Mouse (Mus musculus) forebrain, embryonic 15.5 days (tissue): Measurements from ENCODE around the gene Macf1. TPM values are rescaled to one million over a fixed set of nuclear protein-coding genes. Genes with fewer than 3 reads are reported as not detected.

Experiments
- ATAC-seq: fragments of 200-750 bp; cut with Nextera tagmentation; replicated peaks from 2 replicates; pipeline ENCODE4 v1.8.0; 2017; ENCODE audit warnings: mild to moderate bottlenecking, moderate TSS enrichment, moderate library complexity
- H3K27ac ChIP-seq: fragments of 300-500 bp; sonication (generic); replicated peaks from 2 replicates; pipeline ENCODE4 v1.5.1; 2015; ENCODE audit warnings: mild to moderate bottlenecking, inconsistent platforms
- H3K27me3 ChIP-seq: fragments of 300-500 bp; sonication (generic); 2 replicates; pipeline ENCODE4 v1.6.1; 2015; ENCODE audit warnings: inconsistent platforms
- H3K36me3 ChIP-seq: fragments of 300-500 bp; sonication (generic); 2 replicates; pipeline ENCODE4 v1.6.1; 2015; ENCODE audit warnings: mild to moderate bottlenecking, inconsistent platforms
- H3K4me1 ChIP-seq: fragments of 300-500 bp; sonication (generic); 2 replicates; pipeline ENCODE4 v1.6.1; 2015; ENCODE audit warnings: inconsistent platforms
- H3K4me2 ChIP-seq: fragments of 300-500 bp; sonication (generic); replicated peaks from 2 replicates; pipeline ENCODE4 v1.6.1; 2015; ENCODE audit warnings: mild to moderate bottlenecking, inconsistent platforms
- H3K4me3 ChIP-seq: fragments of 300-500 bp; sonication (generic); 2 replicates; pipeline ENCODE4 v1.5.1; 2015; ENCODE audit warnings: mild to moderate bottlenecking, inconsistent platforms
- H3K9ac ChIP-seq: fragments of 300-500 bp; sonication (generic); replicated peaks from 2 replicates; pipeline ENCODE4 v1.6.1; 2015; ENCODE audit warnings: mild to moderate bottlenecking, inconsistent platforms
- H3K9me3 ChIP-seq: fragments of 300-500 bp; sonication (generic); 2 replicates; pipeline ENCODE4 v1.6.1; 2016; ENCODE audit warnings: inconsistent platforms
- WGBS: fragments of 180-500 bp; shearing (Covaris S2); methylation state at CpG from one replicate; pipeline ENCODE4 v1.1.7; 2015; ENCODE audit warnings: mixed read lengths; 5-methylcytosine and 5-hydroxymethylcytosine counted together
- polyA plus RNA-seq: library from polyadenylated mRNA; unstranded; fragments of >200 nt; fragmentation: Nextera tagmentation; extraction: Ambion mirVana; gene quantifications from 2 replicates; pipeline ENCODE4 v1.2.1, GENCODE M21; 2015

The Macf1 gene
- polyA plus RNA-seq, 1 experiment from 2014 or later, result 76.0 TPM

DNA sequence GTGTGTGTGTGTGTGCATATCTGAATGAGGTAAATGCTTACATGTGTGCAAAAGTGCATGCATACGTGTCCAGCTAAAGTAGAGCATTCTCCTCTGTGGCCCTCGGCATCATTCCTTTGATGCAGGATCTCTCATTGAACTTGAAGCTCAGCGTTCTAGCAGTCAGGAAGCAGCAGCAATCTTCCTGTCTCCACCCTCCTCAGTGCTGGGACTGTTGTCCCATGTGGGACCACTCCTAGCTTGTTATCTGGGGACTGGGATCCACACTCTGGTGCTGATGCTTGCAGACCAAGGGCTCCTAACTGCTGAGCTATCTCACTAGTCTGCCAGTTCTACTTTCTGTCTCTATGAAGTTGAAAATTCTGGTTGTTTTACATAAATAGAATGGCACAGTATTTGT lies 52.5 kb downstream of the Macf1 start:
- Histone ChIP-seq H3K27me3 (no peaks in the 10 kb centered on the region), H3K4me2 (no peak overlapping the region), H3K4me1 (peaks cover 17% of the 10 kb centered on the region), H3K9me3 (no peaks in the 10 kb centered on the region), H3K9ac (no peak overlapping the region), H3K27ac (no peak overlapping the region), H3K4me3 (no peak overlapping the region), H3K36me3 (peaks cover 4% of the 10 kb centered on the region; the same call in 1 of the 2 replicates)
- ATAC-seq, result no peak
- 84% methylated on average over 3 of the region's 3 CpGs for WGBS

- no peaks in the 10 kb centered on the region for H3K9me3 ChIP-seq
- ATAC-seq, result no peak
- WGBS, result 60% methylated on average over 5 of the region's 5 CpGs
- no peak overlapping the region for H3K9ac ChIP-seq
- peaks cover 4% of the 10 kb centered on the region; the same call in 1 of the 2 replicates for H3K36me3 ChIP-seq
- no peak overlapping the region for H3K4me2 ChIP-seq
- peaks cover 13% of the 10 kb centered on the region for H3K4me1 ChIP-seq
- H3K27ac ChIP-seq, result no peak overlapping the region
- H3K27me3 ChIP-seq, result no peaks in the 10 kb centered on the region
- H3K4me3 ChIP-seq, result no peak overlapping the region
These were observed 56.5 kb downstream of the Macf1 start for GRCm38 (mm10) chr4:123627683-123628082.

DNA sequence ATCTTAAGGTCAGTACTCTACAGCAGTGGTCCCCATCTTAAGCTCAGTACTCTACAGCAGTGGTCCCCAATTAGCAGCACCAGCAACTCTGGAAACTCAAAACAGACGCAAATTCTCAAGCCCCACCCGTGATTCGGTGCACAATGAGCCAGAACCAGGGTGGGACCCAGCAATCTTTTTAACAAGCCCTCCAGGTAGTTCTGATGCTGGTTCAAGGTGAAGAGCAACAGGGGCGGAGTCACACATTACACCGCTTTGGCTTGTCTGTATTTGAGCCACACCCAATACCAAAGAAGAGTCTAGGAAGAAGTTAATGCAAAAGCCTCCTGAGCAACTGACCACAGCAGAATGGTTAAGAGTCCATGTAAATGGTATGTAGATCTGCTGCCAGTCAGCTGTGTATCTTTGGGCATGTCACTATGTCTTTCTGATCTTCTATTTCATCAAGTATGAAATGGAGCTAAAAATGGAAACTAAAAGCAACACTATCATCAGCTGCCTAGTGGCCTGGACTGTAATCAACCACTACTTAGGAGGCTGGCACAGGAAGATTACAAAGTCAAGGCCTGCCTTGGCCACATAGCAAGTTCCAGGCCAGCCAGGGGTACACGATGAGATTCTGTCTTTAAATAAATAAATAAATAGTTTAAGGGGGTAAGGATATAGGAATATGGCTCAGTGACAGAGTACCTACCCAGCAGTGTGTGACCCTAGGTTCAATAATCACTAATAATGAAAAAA lies 58.7 kb downstream of the Macf1 start:
- no peak overlapping the region for H3K27ac ChIP-seq
- no peaks in the 10 kb centered on the region for H3K27me3 ChIP-seq
- no peak overlapping the region for H3K9ac ChIP-seq
- 77% methylated on average over 6 of the region's 6 CpGs for WGBS
- H3K9me3 ChIP-seq, result no peaks in the 10 kb centered on the region
- peaks cover 13% of the 10 kb centered on the region for H3K4me1 ChIP-seq
- H3K4me2 ChIP-seq, result no peak overlapping the region
- no peak overlapping the region for H3K4me3 ChIP-seq
- peaks cover 4% of the 10 kb centered on the region; the same call in 1 of the 2 replicates for H3K36me3 ChIP-seq
- no peak for ATAC-seq

- no peaks in the 10 kb centered on the region for H3K27me3 ChIP-seq
- H3K9me3 ChIP-seq, result no peaks in the 10 kb centered on the region
- 9% methylated on average over 5 of the region's 5 CpGs for WGBS
- H3K27ac ChIP-seq, result 0 out of 2 replicates have a peak overlapping the region, but pooled peaks have one; percentile 11
- no peak overlapping the region for H3K4me2 ChIP-seq
- H3K4me3 ChIP-seq, result no peak overlapping the region
- H3K4me1 ChIP-seq, result peaks cover 13% of the 10 kb centered on the region
- no peak overlapping the region for H3K9ac ChIP-seq
- peaks cover 4% of the 10 kb centered on the region; the same call in 1 of the 2 replicates for H3K36me3 ChIP-seq
- no peak for ATAC-seq
These were observed 59.7 kb downstream of the Macf1 start for GRCm38 (mm10) chr4:123624438-123624837.

DNA sequence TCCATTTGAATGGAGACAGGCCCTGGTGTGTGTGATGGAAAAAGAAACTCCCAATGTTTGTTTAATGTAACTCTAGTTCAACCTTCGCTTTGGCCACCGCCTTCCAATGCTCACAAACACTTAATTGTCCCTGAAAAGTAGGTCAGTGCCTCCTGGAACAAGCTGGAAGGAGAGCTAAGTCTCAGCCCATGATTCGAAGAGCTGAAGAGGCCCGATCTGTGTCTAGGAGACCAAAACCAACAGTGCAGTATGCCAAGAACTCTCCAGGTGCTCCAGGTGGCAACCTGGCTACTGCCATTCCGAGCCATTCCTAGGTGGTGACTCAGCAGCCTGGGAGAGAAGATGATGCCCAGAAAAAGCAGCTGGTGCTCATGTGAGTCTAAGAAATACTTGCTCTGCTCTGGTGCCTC lies 60.4 kb downstream of the Macf1 start:
- no peak overlapping the region for H3K9ac ChIP-seq
- no peak overlapping the region for H3K4me2 ChIP-seq
- H3K36me3 ChIP-seq, result no peaks in the 10 kb centered on the region
- H3K27me3 ChIP-seq, result no peaks in the 10 kb centered on the region
- ATAC-seq, result no peak
- 82% methylated on average over 5 of the region's 5 CpGs for WGBS
- no peaks in the 10 kb centered on the region for H3K9me3 ChIP-seq
- no peak overlapping the region for H3K4me3 ChIP-seq
- no peak overlapping the region for H3K27ac ChIP-seq
- peaks cover 13% of the 10 kb centered on the region for H3K4me1 ChIP-seq

GRCm38 (mm10) chr4:123621732-123622131 lies 62.4 kb downstream of the Macf1 start:
- Histone ChIP-seq H3K36me3 (no peaks in the 10 kb centered on the region), H3K4me1 (peaks cover 8% of the 10 kb centered on the region), H3K9ac (no peak overlapping the region), H3K27ac (no peak overlapping the region), H3K27me3 (no peaks in the 10 kb centered on the region), H3K4me2 (no peak overlapping the region), H3K9me3 (no peaks in the 10 kb centered on the region), H3K4me3 (no peak overlapping the region)
- ATAC-seq, result no peak

GRCm38 (mm10) chr4:123617727-123618389 lies 66.3 kb downstream of the Macf1 start:
- H3K27ac ChIP-seq, result peak overlapping the region; percentile 16; the same call in 1 of the 2 replicates
- no peak overlapping the region for H3K4me3 ChIP-seq
- no peak for ATAC-seq
- H3K9me3 ChIP-seq, result no peaks in the 10 kb centered on the region
- no peaks in the 10 kb centered on the region for H3K27me3 ChIP-seq
- H3K36me3 ChIP-seq, result no peaks in the 10 kb centered on the region
- H3K9ac ChIP-seq, result no peak overlapping the region
- H3K4me2 ChIP-seq, result no peak overlapping the region
- H3K4me1 ChIP-seq, result peaks cover 6% of the 10 kb centered on the region
- 66% methylated on average over 5 of the region's 5 CpGs for WGBS

GRCm38 (mm10) chr4:123616971-123617370 lies 67.2 kb downstream of the Macf1 start:
- Histone ChIP-seq H3K4me1 (peaks cover 6% of the 10 kb centered on the region), H3K4me3 (no peak overlapping the region), H3K27me3 (no peaks in the 10 kb centered on the region), H3K9me3 (no peaks in the 10 kb centered on the region), H3K9ac (no peak overlapping the region), H3K36me3 (no peaks in the 10 kb centered on the region), H3K4me2 (no peak overlapping the region), H3K27ac (peak overlapping the region; percentile 16)
- 59% methylated on average over 4 of the region's 4 CpGs for WGBS
- ATAC-seq, result no peak

DNA sequence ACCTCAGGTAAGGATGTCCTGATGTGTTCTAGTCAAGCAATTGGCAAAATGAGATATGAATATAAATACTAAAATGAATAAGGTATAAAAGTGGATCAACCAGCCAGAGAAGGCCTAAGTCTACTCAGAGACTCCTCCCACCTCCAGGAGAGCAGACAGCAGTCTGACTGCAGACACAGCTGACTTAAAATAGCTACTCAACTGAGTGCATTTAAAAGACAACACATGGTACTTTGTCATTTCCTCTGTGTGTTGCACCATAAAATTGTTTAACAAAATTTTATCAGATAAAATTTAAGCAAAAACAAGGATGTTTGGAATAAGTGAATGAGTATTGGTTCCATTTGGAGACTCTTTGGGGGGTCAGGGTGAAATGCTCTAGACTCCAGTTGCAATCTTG lies 67.7 kb downstream of the Macf1 start:
- no peak for ATAC-seq
- no peak overlapping the region for H3K9ac ChIP-seq
- no peaks in the 10 kb centered on the region for H3K36me3 ChIP-seq
- no peak overlapping the region for H3K4me2 ChIP-seq
- H3K27ac ChIP-seq, result 0 out of 2 replicates have a peak overlapping the region, but pooled peaks have one; percentile 16
- no peak overlapping the region for H3K4me3 ChIP-seq
- H3K4me1 ChIP-seq, result peaks cover 6% of the 10 kb centered on the region
- H3K9me3 ChIP-seq, result no peaks in the 10 kb centered on the region
- H3K27me3 ChIP-seq, result no peaks in the 10 kb centered on the region

- no peak overlapping the region for H3K27ac ChIP-seq
- ATAC-seq, result no peak
These were observed 70.7 kb downstream of the Macf1 start for GRCm38 (mm10) chr4:123613309-123613947.

GRCm38 (mm10) chr4:123611940-123612339 lies 72.2 kb downstream of the Macf1 start:
- no peak overlapping the region for H3K4me2 ChIP-seq
- WGBS, result 88% methylated on average over 1 of the region's 1 CpGs

More at GRCm38 (mm10) chr4:123613309-123613947, 70.7 kb downstream of the Macf1 start:
- WGBS, result 57% methylated on average over 7 of the region's 7 CpGs
- Histone ChIP-seq H3K4me1 (peaks cover 6% of the 10 kb centered on the region), H3K4me2 (no peak overlapping the region), H3K4me3 (no peak overlapping the region), H3K9me3 (no peaks in the 10 kb centered on the region), H3K36me3 (no peaks in the 10 kb centered on the region), H3K27me3 (no peaks in the 10 kb centered on the region), H3K9ac (no peak overlapping the region)

DNA sequence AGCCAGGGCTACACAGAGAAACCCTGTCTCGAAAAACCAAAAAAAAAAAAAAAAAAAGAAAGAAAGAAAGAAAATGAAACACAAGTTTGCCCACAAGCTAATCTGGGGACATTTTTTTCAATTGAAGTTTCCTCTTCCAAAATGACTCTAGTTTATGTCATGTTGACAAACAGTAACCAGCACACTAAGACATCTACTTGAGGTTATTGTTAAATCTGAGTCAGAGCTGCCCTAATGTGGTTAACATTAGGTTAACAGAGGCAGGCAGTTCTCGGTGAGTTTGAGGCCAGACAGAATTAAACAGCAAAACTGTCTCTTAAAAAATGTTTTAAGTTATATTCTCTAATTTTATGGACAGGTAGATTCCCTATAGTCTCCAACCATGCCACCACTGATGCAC lies 72.9 kb downstream of the Macf1 start:
- H3K9me3 ChIP-seq, result no peaks in the 10 kb centered on the region
- H3K27me3 ChIP-seq, result no peaks in the 10 kb centered on the region
- no peak for ATAC-seq
- H3K27ac ChIP-seq, result no peak overlapping the region
- H3K4me3 ChIP-seq, result no peak overlapping the region
- over 99% methylated on average over 2 of the region's 2 CpGs for WGBS
- no peak overlapping the region for H3K4me2 ChIP-seq
- no peak overlapping the region for H3K9ac ChIP-seq
- H3K36me3 ChIP-seq, result no peaks in the 10 kb centered on the region
- peaks cover 6% of the 10 kb centered on the region for H3K4me1 ChIP-seq

More at GRCm38 (mm10) chr4:123611940-123612339, 72.2 kb downstream of the Macf1 start:
- Histone ChIP-seq H3K27ac (no peak overlapping the region), H3K4me1 (peaks cover 6% of the 10 kb centered on the region), H3K4me3 (no peak overlapping the region), H3K36me3 (no peaks in the 10 kb centered on the region), H3K9me3 (no peaks in the 10 kb centered on the region), H3K27me3 (no peaks in the 10 kb centered on the region), H3K9ac (no peak overlapping the region)
- ATAC-seq, result no peak
